Mouse (Mus musculus) thymus, postnatal 10 days (tissue): ENCODE measurements at regions not wholly inside any gene's neighbourhood (a gene's known extent, or its start where the extent isn't known, plus 50 kb on each side); places are given as distances from the start of the nearest gene placed in this dataset.

Experiments
- DNase-seq, 2 experiments: peaks; one replicate each; pipeline ENCODE4 v3.0.0; 2021; ENCODE audit warnings: low spot score in 2 of 2

DNA sequence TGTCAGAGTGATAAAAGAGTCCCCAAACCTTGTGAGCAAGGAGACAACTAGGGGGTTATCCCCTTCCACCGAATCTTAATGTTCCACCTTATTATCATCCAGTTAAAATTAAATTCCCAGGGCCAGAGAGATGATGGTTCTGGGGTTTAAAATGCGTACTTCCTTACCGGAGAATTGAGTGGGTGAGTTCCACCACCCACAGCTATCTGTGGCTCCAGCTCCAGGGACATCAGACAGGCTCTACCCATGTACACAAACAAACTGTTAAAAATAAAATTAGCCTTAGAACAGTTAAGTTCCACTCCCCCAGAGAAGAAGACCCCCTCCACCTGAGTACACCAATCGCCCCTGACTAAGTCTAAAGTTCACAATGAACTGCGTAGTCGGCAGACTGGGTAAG is 52.0 kb upstream of the Mgat5 start:
- no peak for DNase-seq

GRCm38 (mm10) chr1:127135521-127135920 is 69.3 kb upstream of the Mgat5 start:
- no peak for DNase-seq

- no peak for DNase-seq
Observed at GRCm38 (mm10) chr1:127131871-127132270, 72.9 kb upstream of the Mgat5 start.

GRCm38 (mm10) chr1:127124862-127125261 is 80.0 kb upstream of the Mgat5 start:
- no peak for DNase-seq

DNA sequence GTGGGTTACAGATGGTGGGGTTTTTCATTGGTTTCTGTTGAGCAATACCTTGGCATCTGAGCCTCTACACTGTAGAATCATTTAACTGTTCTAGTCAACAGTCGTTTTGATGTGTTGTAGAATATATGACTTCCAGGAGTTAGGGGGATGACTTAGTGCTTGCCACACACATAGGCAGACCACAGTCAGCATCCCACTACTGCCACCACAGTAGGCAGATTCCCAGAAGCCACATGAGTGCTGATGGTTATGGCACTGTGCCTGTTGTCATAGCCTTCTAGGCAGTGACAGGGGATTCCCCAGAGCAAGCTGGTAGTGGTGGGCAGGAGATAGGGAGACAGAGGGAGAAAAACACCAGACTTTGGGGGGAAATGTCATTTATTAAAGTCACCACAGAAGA is 86.8 kb upstream of the Mgat5 start:
- no peak for DNase-seq

GRCm38 (mm10) chr1:127107485-127107884 is 97.3 kb upstream of the Mgat5 start:
- DNase-seq, result no peak

DNA sequence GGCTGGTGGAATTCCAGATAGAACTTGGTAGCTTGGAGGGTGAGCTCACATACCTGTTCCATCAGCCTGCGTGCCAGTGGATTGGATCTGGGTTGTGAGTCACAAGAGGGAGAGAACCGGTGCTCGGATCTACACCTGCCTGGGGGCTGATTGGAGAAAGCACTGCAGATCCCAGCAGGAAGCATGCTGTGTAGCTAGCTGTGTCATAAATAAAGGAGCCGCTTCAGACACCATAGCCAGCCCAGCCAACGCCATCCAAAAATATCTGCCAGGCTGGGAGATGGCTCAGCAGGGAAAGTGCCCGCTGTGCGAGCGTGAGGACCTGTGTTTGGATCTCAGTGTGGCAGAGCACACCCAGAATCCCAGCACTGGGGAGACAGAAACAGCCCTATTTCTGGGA is 99.0 kb upstream of the Mgat5 start:
- DNase-seq, result no peak

GRCm38 (mm10) chr1:127103664-127104063 is 101.2 kb upstream of the Mgat5 start:
- DNase-seq, result no peak

GRCm38 (mm10) chr1:127098871-127099420 is 105.9 kb upstream of the Mgat5 start:
- DNase-seq, result no peak

DNA sequence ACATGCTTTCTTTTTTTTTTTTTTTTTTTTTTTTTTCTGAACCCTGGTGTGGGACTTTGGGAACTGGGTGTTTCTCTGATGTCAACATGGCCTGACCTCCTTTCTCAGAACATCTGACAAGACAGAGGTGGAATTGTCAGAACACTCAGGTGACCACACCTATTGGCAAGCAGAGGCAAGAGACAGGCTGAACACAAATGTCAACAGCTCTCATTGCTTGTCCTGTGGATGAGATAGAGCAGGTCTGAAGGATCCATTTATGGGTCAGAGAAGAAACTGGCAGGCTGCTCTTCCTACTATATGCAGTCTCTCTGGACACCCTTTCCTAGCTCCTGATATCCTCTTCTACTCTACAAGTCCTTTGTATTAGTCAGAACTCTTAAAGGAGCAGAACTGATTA is 117.2 kb upstream of the Mgat5 start:
- DNase-seq, result no peak

DNA sequence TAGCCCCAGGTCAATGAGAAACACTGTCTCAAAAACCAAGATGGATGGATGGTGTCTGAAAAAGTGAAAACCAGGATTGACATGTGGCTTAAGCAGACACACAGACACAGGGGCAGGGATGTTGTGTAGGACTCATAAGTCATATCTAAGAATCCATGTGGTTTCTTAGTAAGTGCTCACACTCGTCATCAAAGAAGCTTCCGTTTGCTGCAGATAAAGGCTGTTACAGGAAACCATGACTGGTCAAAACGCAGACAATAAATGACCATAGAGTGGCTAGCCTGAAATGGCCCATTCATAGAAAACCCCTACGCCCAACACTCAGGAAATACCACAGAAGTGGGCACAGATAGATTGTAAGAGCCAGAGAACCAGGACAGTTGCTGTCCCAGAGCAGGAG is 118.8 kb upstream of the Mgat5 start:
- no peak for DNase-seq

DNA sequence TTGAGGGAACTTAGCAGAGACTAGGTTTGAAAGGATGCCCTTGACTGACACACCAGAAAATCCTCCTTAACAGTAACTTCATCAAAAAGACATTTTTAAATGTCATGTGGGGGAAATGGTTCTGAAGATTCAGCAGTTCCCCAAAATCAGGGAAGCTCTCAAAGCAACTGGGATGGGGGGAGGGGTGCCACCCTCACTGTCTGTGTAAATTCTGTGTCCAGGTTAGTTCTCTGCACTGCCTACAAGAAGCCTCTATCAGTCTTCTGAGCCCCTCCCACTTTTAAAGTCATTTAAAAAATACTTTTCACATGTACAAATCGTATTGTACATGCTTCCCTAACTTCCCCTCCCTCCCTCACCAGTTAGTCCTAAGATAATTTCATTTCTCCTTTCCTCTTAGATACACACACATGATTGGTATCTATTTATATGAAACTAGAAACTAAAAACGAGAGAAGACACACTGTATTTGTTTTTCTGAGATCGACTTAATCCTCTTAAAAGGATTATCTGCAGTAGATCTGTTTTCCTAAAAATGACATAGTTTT is 121.0 kb upstream of the Mgat5 start:
- DNase-seq, result no peak

- DNase-seq, result no peak
Observed at GRCm38 (mm10) chr1:127079012-127079411, 125.8 kb upstream of the Mgat5 start.

- no peak for DNase-seq
Observed at GRCm38 (mm10) chr1:127062430-127062829, 142.4 kb upstream of the Mgat5 start.

DNA sequence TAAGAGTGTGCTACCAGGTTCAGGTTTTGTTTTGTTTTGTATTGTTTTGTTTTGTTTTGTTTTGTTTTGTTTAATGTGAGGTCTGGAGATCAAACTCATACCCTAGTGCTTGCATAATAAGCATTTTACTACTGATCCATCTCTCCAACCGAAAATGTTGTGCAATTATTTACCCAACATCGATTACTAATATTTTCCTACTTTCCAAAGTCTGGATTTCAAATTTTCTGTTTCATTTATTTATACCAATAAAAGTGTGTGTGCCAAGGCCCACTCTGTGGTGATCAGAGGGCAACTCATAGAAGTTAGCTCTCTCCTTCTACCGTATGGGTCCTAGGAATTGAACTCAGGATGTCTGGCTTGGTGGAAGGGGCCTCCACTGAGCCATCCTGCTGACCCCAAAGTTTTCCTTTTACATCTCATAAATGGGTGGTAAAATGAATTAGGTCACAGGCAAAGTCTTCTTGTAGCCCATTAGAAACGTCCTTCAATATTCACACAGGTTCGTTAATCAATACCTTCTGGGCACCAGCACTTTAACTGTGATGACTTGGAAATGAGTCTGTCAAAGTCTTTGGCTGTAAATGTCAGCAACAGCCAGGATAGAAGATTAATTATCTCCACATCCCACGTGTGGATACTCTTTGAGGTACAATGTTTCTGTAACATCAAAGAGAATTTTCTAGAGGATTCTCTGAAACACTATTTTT is 158.9 kb upstream of the Mgat5 start:
- DNase-seq, result no peak

DNA sequence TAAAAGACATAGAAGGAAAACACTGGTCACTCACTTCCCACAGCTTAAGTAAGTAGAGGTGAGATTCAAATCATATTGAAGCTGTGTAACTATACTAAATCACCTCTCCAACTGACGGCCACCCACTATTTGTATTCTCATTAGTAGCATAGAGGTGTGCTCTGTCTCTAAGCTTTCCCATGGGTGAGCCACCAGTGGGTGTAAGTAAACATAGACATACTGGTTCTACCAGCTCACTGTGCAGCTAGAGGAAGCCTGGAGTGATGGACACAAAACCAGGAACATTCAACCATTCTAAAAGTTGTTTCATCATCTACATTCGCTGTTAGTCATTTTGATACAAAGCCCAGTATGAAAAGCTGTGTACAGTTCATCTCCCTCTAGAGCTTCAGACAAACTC is 170.1 kb upstream of the Mgat5 start:
- no peak for DNase-seq

- DNase-seq, result no peak
Observed at GRCm38 (mm10) chr1:127031563-127031962, 173.3 kb upstream of the Mgat5 start.

GRCm38 (mm10) chr1:127028872-127029497 is 175.8 kb upstream of the Mgat5 start:
- no peak for DNase-seq

GRCm38 (mm10) chr1:127023100-127023499 is 181.7 kb upstream of the Mgat5 start:
- DNase-seq, result no peak

DNA sequence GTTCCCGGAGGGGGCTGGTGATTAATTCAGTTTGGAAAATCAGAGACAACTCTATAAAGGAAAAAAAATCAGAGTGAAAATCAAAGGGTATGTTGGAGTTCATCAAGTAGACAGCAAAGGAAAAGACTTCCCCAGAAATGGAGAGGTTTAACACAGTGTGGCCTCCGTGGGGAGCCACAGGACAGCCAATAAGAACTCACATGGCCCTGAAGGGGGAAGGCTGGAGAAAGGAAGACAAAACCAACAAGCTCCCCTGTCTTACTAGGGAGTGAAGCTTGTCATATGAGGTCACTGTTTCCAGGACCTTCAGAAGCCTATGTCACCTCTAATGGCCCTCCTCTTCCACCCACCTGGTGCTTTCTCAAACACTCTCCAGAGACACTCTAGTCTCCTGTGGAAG is 187.1 kb upstream of the Nckap5 start:
- DNase-seq, result no peak

DNA sequence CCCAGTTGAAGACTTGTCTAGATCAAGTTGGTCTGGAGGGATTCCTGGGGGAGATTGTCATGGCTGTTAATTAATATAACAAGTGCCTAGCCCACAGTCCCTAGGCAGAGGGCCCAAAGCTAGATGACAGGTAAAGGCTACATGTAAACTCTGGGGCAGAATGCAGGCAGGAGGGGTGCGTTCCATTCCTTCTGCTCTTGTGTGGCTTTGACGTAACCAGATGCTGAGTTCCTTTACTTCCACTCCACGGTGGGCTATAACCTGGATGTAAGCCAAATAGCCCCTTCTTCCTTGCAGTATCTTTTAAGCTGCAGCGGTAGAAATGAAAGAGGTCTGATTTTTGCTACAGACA is 185.3 kb upstream of the Nckap5 start:
- no peak for DNase-seq

DNA sequence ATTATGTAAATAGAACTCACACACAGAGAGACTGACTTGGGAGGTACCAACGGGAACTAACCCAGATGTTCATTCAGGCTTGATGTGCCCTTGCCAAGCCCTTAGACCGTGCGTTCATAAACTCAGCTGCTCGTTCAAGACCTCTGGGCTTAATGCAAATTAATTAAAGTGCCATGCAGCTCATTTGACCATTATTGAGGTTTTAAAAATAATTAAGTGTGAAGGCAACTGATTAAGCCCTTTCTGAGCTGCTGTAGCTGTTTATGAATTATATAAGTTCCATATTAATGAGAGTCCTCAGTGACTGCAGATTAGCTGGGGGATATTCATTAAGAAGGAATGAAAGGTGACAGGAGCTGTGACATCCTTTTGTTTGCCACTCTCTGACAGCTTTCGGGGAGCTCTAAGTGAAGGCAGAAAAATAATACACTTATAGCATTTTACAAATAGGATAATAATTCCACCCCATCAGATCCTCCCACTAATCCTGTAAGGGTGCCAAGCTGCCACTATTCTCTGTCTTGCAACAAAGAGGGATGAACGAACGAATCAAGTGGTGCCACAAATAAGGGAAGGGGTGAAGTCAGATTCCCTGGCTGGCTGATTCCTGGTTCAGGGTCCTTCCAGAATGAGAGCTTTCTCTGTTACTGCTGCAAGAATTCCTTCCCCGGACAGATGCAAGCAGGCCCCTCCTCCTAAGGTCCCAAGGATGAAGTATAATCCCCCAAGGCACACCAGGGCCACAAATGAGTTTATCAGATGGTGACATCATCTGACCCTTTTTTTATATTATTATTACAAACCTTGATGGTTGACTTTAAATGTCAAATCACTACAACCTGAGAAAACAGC is 184.7 kb upstream of the Nckap5 start:
- no peak for DNase-seq
